Mouse (Mus musculus): Measurements from ENCODE around the gene Fam98c. TPM values are rescaled to one million over a fixed set of nuclear protein-coding genes. Genes with fewer than 3 reads are reported as not detected.

The Fam98c gene
- polyA plus RNA-seq, 1 experiment from 2014 or later: 20.4 TPM

DNA sequence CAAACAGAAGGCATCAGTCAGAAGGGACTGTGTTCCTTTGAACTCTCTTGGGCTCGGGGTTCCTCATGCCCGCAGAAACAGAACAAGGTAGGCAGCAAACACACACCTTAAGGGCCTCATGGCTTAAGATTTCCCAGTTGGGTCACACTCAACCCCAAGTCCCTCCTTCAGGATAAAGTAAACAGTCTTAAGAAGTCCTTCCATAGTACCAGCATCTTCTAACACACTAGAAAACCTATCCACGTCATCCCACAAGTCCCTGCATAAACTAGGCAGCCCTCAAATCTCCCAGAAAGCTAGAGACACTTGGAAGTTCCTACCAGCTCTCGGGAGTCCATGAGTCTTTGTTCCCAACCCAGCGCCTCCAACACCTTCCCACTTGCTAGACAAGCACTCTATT, 6.3 kb upstream of the Fam98c start:
- peaks cover 18% of the 10 kb centered on the region for H3K27me3 ChIP-seq (ENCODE audit: insufficient read depth, low read length)
- H3K4me1 ChIP-seq (ENCODE audit: insufficient read depth, low read length): peaks cover 10% of the 10 kb centered on the region
- no peaks in the 10 kb centered on the region for H3K9me3 ChIP-seq (ENCODE audit: low read length)
- H3K4me2 ChIP-seq (replicated peaks; ENCODE audit: low read depth, low read length): no peak overlapping the region
- ATAC-seq (ENCODE audit: low FRiP score, low TSS enrichment): no peak
- 78% methylated on average over 5 of the region's 5 CpGs for WGBS
- 0 out of 2 replicates have a peak overlapping the region, but pooled peaks have one; percentile 17 for H3K27ac ChIP-seq (ENCODE audit: low read length)
- H3K9ac ChIP-seq (replicated peaks; ENCODE audit: low read length): no peak overlapping the region
- H3K36me3 ChIP-seq (ENCODE audit: insufficient read depth, low read length): peaks cover 4% of the 10 kb centered on the region
- H3K4me3 ChIP-seq (ENCODE audit: low read length): no peak overlapping the region

DNA sequence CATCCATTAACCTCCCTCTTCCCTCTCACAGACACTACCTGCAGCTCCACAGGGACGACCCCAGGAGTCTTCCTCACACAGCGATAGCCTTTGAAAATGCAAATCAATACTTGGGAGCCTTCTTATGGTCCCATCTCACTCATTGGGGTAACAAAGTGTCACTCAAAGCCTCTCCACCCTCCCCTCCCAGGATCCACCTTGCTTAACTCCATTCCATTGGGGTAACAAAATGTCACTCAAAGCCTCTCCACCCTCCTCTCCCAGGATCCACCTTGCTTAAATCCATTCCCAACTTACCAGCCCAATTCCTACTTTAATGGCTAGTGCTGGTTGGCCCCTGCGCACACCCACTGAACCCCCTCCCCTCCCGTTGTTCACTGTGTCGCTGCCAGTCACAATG, 2.2 kb upstream of the Fam98c start:
- H3K36me3 ChIP-seq (ENCODE audit: insufficient read depth, low read length): peaks cover 10% of the 10 kb centered on the region
- no peak overlapping the region for H3K27ac ChIP-seq (ENCODE audit: low read length)
- H3K4me3 ChIP-seq (ENCODE audit: low read length): no peak overlapping the region
- H3K4me1 ChIP-seq (ENCODE audit: insufficient read depth, low read length): peaks cover 14% of the 10 kb centered on the region
- no peak for ATAC-seq (ENCODE audit: low FRiP score, low TSS enrichment)
- H3K9ac ChIP-seq (replicated peaks; ENCODE audit: low read length): no peak overlapping the region
- H3K9me3 ChIP-seq (ENCODE audit: low read length): no peaks in the 10 kb centered on the region
- H3K27me3 ChIP-seq (ENCODE audit: insufficient read depth, low read length): peaks cover 18% of the 10 kb centered on the region
- no peak overlapping the region for H3K4me2 ChIP-seq (replicated peaks; ENCODE audit: low read depth, low read length)
- WGBS: 2% methylated on average over 5 of the region's 5 CpGs

GRCm38 (mm10) chr7:29155196-29155837, 717 bp downstream of the Fam98c start:
- Histone ChIP-seq H3K9me3 (ENCODE audit: low read length) (no peaks in the 10 kb centered on the region), H3K36me3 (ENCODE audit: insufficient read depth, low read length) (peaks cover 5% of the 10 kb centered on the region; the same call in 1 of the 2 replicates), H3K4me2 (replicated peaks; ENCODE audit: low read depth, low read length) (peak overlapping the region; percentile 92), H3K27ac (ENCODE audit: low read length) (peak overlapping the region; percentile 92), H3K4me3 (ENCODE audit: low read length) (peak overlapping the region; percentile 88), H3K27me3 (ENCODE audit: insufficient read depth, low read length) (peaks cover 18% of the 10 kb centered on the region), H3K9ac (replicated peaks; ENCODE audit: low read length) (peak overlapping the region; percentile 88), H3K4me1 (ENCODE audit: insufficient read depth, low read length) (peaks cover 5% of the 10 kb centered on the region; the same call in 1 of the 2 replicates)
- 8% methylated on average over 35 of the region's 37 CpGs for WGBS
- ATAC-seq (ENCODE audit: low FRiP score, low TSS enrichment): peak; percentile 92

DNA sequence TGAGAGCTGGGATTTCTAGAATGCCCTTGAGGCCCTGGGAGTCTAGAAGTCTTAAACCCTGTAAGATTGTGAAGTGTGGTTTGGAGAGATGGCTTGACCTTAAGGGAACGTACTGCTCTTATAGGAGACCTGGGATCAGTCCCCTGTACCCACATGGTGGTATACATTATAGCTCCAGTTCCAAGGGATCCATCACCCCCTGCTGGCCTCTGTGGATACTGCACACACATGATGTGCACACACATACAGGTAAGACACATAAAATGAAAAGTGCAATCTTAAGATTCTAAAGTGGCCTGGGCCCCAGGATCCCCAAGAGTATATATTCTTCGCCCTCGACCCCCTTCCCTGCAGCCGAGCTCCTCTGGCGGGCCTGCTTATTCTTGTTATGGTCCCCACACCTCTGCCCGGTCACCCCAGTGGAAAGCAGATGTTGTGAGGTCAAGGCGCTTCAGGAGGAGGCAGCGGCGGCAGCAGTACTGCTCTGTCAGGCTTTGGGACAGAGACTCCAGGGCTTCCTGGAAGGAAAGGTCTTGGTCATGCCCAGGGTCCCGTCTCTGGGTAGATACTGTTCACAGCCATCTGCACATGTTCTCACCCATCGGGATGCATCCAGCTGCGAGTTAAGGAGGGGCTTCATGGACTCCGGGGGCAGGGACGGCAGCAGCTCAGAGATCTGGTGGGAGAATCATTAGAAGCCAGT, 1.9 kb downstream of the Fam98c start:
- H3K4me2 ChIP-seq (replicated peaks; ENCODE audit: low read depth, low read length): no peak overlapping the region
- no peaks in the 10 kb centered on the region for H3K9me3 ChIP-seq (ENCODE audit: low read length)
- no peak overlapping the region for H3K9ac ChIP-seq (replicated peaks; ENCODE audit: low read length)
- peaks cover 5% of the 10 kb centered on the region; the same call in 1 of the 2 replicates for H3K4me1 ChIP-seq (ENCODE audit: insufficient read depth, low read length)
- no peak overlapping the region for H3K4me3 ChIP-seq (ENCODE audit: low read length)
- WGBS: 95% methylated on average over 14 of the region's 14 CpGs
- peaks cover 16% of the 10 kb centered on the region for H3K27me3 ChIP-seq (ENCODE audit: insufficient read depth, low read length)
- no peak overlapping the region for H3K27ac ChIP-seq (ENCODE audit: low read length)
- ATAC-seq (ENCODE audit: low FRiP score, low TSS enrichment): no peak
- peaks cover 5% of the 10 kb centered on the region; the same call in 1 of the 2 replicates for H3K36me3 ChIP-seq (ENCODE audit: insufficient read depth, low read length)

- Histone ChIP-seq H3K4me2 (replicated peaks; ENCODE audit: low read depth, low read length) (no peak overlapping the region), H3K9me3 (ENCODE audit: low read length) (no peaks in the 10 kb centered on the region), H3K4me3 (ENCODE audit: low read length) (no peak overlapping the region), H3K4me1 (ENCODE audit: insufficient read depth, low read length) (peaks cover 5% of the 10 kb centered on the region; the same call in 1 of the 2 replicates), H3K9ac (replicated peaks; ENCODE audit: low read length) (no peak overlapping the region), H3K27me3 (ENCODE audit: insufficient read depth, low read length) (no peaks in the 10 kb centered on the region), H3K36me3 (ENCODE audit: insufficient read depth, low read length) (peaks cover 5% of the 10 kb centered on the region; the same call in 1 of the 2 replicates), H3K27ac (ENCODE audit: low read length) (no peak overlapping the region)
- ATAC-seq (ENCODE audit: low FRiP score, low TSS enrichment): no peak
- WGBS: 67% methylated on average over 10 of the region's 10 CpGs
These were observed 4.5 kb downstream of the Fam98c start for GRCm38 (mm10) chr7:29151486-29151885.

- H3K27me3 ChIP-seq (ENCODE audit: insufficient read depth, low read length): no peaks in the 10 kb centered on the region
- no peaks in the 10 kb centered on the region for H3K36me3 ChIP-seq (ENCODE audit: insufficient read depth, low read length)
- no peak overlapping the region for H3K9ac ChIP-seq (replicated peaks; ENCODE audit: low read length)
- 84% methylated on average over 15 of the region's 15 CpGs for WGBS
- no peak overlapping the region for H3K4me3 ChIP-seq (ENCODE audit: low read length)
- ATAC-seq (ENCODE audit: low FRiP score, low TSS enrichment): 0 out of 2 replicates have a peak, but pooled peaks have one; percentile 21
- H3K27ac ChIP-seq (ENCODE audit: low read length): no peak overlapping the region
- H3K4me2 ChIP-seq (replicated peaks; ENCODE audit: low read depth, low read length): no peak overlapping the region
- H3K4me1 ChIP-seq (ENCODE audit: insufficient read depth, low read length): no peaks in the 10 kb centered on the region
- H3K9me3 ChIP-seq (ENCODE audit: low read length): no peaks in the 10 kb centered on the region
These were observed 7.3 kb downstream of the Fam98c start for GRCm38 (mm10) chr7:29148771-29149170.

GRCm38 (mm10) chr7:29146625-29147367, 9.2 kb downstream of the Fam98c start:
- no peaks in the 10 kb centered on the region for H3K4me1 ChIP-seq (ENCODE audit: insufficient read depth, low read length)
- no peaks in the 10 kb centered on the region for H3K9me3 ChIP-seq (ENCODE audit: low read length)
- no peak overlapping the region for H3K9ac ChIP-seq (replicated peaks; ENCODE audit: low read length)
- no peak for ATAC-seq (ENCODE audit: low FRiP score, low TSS enrichment)
- H3K4me2 ChIP-seq (replicated peaks; ENCODE audit: low read depth, low read length): no peak overlapping the region
- H3K36me3 ChIP-seq (ENCODE audit: insufficient read depth, low read length): no peaks in the 10 kb centered on the region
- no peak overlapping the region for H3K27ac ChIP-seq (ENCODE audit: low read length)
- no peak overlapping the region for H3K4me3 ChIP-seq (ENCODE audit: low read length)
- 71% methylated on average over 7 of the region's 7 CpGs for WGBS
- no peaks in the 10 kb centered on the region for H3K27me3 ChIP-seq (ENCODE audit: insufficient read depth, low read length)

- 90% methylated on average over 4 of the region's 4 CpGs for WGBS
- no peak overlapping the region for H3K4me3 ChIP-seq (ENCODE audit: low read length)
These were observed 12.0 kb downstream of the Fam98c start for GRCm38 (mm10) chr7:29144006-29144405.

DNA sequence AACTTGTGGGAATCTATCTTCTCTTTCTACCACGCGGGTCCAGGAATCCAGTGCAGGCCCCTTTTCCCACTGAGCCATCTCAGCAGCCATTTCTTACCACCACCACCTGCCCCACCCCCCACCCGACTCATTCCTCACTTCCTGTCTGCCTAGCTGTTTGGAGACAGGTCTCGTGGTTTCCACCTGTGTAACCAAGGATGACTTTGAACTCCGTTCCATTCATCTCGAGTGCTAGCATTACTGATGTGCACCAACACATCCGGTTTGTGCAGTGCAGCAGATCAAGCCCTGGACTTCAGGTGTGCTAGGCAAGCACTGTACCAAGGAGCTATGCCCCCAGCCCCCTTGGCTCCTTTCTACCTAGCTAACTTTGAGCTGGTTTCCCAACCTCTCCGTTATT, 14.6 kb downstream of the Fam98c start:
- H3K27me3 ChIP-seq (ENCODE audit: insufficient read depth, low read length): no peaks in the 10 kb centered on the region; the same call in 1 of the 2 replicates
- no peak overlapping the region for H3K4me2 ChIP-seq (replicated peaks; ENCODE audit: low read depth, low read length)
- H3K9ac ChIP-seq (replicated peaks; ENCODE audit: low read length): no peak overlapping the region
- no peaks in the 10 kb centered on the region for H3K9me3 ChIP-seq (ENCODE audit: low read length)
- 0 out of 2 replicates have a peak, but pooled peaks cover 2% of the 10 kb centered on the region for H3K4me1 ChIP-seq (ENCODE audit: insufficient read depth, low read length)
- no peak overlapping the region for H3K4me3 ChIP-seq (ENCODE audit: low read length)
- no peak for ATAC-seq (ENCODE audit: low FRiP score, low TSS enrichment)
- no peaks in the 10 kb centered on the region for H3K36me3 ChIP-seq (ENCODE audit: insufficient read depth, low read length)
- 71% methylated on average over 8 of the region's 8 CpGs for WGBS
- no peak overlapping the region for H3K27ac ChIP-seq (ENCODE audit: low read length)

More at GRCm38 (mm10) chr7:29144006-29144405, 12.0 kb downstream of the Fam98c start:
- H3K27me3 ChIP-seq (ENCODE audit: insufficient read depth, low read length): no peaks in the 10 kb centered on the region
- no peaks in the 10 kb centered on the region for H3K9me3 ChIP-seq (ENCODE audit: low read length)
- H3K27ac ChIP-seq (ENCODE audit: low read length): no peak overlapping the region
- no peaks in the 10 kb centered on the region for H3K36me3 ChIP-seq (ENCODE audit: insufficient read depth, low read length)
- no peak overlapping the region for H3K4me2 ChIP-seq (replicated peaks; ENCODE audit: low read depth, low read length)
- ATAC-seq (ENCODE audit: low FRiP score, low TSS enrichment): no peak
- no peak overlapping the region for H3K9ac ChIP-seq (replicated peaks; ENCODE audit: low read length)
- H3K4me1 ChIP-seq (ENCODE audit: insufficient read depth, low read length): no peaks in the 10 kb centered on the region
